Mouse (Mus musculus) embryonic fibroblast, embryonic 13.5 days (primary cell): ENCODE measurements at regions not wholly inside any gene's neighbourhood (a gene's known extent, or its start where the extent isn't known, plus 50 kb on each side); places are given as distances from the start of the nearest gene placed in this dataset.
"Not testable (repeated sequence)": the region's sequence is repeated elsewhere in the genome, so short reads cannot be mapped to it uniquely, and the experiment has no call there.

ENCODE experiments used
- CTCF ChIP-seq: IDR thresholded peaks from 2 replicates; pipeline ENCODE4 v1.5.1; 2011; ENCODE audit warnings: mild to moderate bottlenecking, control low read depth, low read length, moderate library complexity, borderline replicate concordance; ENCODE audit not compliant: insufficient read depth
- POLR2A ChIP-seq: IDR thresholded peaks from 2 replicates; pipeline ENCODE4 v1.6.1; 2011; ENCODE audit warnings: low read depth, mild to moderate bottlenecking, control low read depth, low read length, moderate library complexity

DNA sequence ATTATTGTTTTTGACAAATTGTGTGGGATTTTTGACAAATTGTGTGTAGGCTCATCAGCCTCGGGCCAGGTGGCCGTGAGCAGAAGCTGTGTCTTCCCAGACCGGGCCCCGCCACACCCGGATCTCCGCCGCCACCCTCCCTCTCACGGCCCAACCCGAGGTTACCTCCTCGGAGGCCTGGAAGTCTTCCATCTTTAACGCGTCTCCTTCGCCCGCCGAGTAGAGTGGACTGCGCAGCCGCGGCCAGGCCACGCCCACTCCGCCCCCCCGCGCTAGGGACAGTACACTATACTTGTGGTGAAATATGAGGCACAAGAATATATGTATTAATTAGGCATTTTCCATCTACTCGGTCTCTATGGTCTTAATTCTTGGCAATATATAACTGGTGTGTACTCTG is 63.0 kb downstream of the Dynlt1b start:
- not testable (repeated sequence) for TF ChIP-seq POLR2A, CTCF
